Mouse (Mus musculus) adrenal gland, postnatal 4 days (tissue): ENCODE data around the gene Thop1. TPM values are rescaled to one million over a fixed set of nuclear protein-coding genes. Genes with fewer than 3 reads are reported as not detected.
"Not testable (repeated sequence)": the region's sequence is repeated elsewhere in the genome, so short reads cannot be mapped to it uniquely, and the experiment has no call there.

Experiments
- DNase-seq, 2 experiments: peaks; one replicate each; pipeline ENCODE4 v3.0.0; 2021 to 2022; ENCODE audit warnings: low spot score in 2 of 2, mixed read lengths in 2 of 2
- long read RNA-seq, 2 experiments: library from polyadenylated mRNA; stranded (forward); transcript quantifications; one replicate each; pipeline ENCODE4 v2.0.0; 2021
- total RNA-seq, 2 experiments: library from RNA; stranded (reverse); gene quantifications; 2 replicates each; pipeline ENCODE4 v1.2.3; 2021

Thop1 gene
- 10 to 100 TPM; 39.1 to 46.7 TPM for total RNA-seq
- long read RNA-seq, experiment 1, transcript Thop1-201 (13 exons, 2,832 nt) = major isoform, 34 of 43 reads
- long read RNA-seq, experiment 1, partial matches to known transcripts = 8 of 43 reads
- long read RNA-seq, experiment 1, other reads (novel, unspliced or antisense) = 1 of 43 reads
- long read RNA-seq, experiment 2, transcript Thop1-201 (13 exons, 2,832 nt) = major isoform, 101 of 132 reads
- long read RNA-seq, experiment 2, partial matches to known transcripts = 21 of 132 reads
- long read RNA-seq, experiment 2, other reads (novel, unspliced or antisense) = 10 of 132 reads

DNA sequence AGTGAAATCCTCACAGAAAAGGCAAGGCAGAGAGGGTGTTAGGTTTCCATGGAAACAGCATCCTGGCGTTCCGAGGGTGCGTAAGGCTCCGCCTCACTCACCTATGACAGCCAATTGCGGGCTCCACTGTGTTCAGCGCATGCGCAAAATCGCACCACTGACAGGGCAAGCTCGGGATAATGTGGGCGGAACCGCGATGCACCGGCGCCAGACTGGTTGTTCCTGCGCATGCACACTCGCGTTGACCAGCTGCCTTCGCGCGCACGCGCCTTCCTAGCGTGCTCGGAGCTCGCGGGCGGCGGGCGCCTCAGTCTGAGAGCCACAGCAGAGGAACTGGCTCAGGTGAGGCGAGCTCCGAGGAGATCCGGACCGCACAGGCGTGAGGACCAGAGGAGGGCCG, at the start of gene Thop1:
Gene Thop1, plus strand, starts transcription at position 200 of the 400 bp plus-strand sequence.
- peak; percentile 81 to 91 for DNase-seq

GRCm38 (mm10) chr10:81020207-81020606, 49.6 kb upstream of the Thop1 start:
- DNase-seq = no peak

- no peak for DNase-seq
These were observed 48.2 kb upstream of the Thop1 start for GRCm38 (mm10) chr10:81021547-81022110.

GRCm38 (mm10) chr10:81022744-81023143, 47.1 kb upstream of the Thop1 start:
- DNase-seq = no peak

DNA sequence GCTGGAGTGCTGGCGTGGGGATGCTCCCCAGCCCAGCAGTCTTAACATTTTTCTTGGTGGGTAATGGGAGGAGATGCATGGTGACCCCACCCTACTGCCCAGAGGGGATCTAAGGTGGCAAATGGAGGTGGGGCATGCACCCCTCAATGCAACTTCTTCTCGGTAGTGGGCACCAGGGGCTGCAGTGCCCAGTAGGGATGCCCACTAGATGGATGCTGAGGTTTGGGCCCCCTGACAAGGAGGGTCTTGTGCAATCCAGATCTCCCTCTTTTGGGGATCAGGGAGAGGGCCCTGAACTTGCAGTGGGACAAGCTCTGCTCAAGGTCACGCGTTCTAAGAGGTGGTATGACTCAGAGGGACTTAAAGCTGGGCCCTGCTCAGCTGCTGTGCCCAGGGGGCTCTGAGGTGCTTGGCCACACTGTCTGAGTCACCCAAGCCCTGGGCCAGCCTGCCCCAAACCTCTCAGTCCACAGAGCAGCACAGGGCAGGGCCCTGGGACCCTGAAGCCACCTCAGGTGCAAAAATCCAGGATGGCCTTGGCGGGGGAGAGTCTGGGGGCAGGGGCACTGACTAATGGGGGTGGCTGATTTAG, 45.4 kb upstream of the Thop1 start:
- DNase-seq = no peak

DNA sequence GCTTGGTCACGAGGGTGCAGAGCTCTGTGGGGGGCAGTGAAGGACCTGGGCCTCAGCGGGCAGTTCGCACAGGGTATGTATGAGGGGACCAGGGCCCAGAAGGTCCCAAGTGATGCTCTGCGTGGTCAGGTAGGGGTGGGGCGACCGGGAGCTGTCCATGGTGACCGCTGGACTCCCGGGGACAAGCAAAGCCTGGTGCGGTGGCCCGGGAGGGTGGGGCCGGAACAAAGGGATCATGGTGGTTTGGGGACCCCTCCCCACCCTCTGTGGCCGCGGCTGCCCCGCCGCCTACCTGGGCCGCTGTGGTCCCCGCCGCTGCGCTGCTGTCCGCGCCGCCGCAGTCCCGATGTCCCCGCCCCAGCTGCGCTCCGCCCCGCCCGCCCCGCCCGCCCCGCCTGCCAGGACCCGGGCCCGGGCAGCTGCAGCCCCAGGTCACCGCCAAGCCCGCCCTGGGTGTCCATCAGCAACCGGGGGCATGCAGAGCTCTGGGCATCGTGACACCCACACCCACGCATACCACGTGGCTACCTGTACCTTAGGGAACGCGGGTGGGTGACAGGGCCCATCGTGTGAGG, 44.7 kb upstream of the Thop1 start:
- no peak for DNase-seq

- DNase-seq = no peak
These were observed 44.1 kb upstream of the Thop1 start, which contains the start of gene Diras1 for GRCm38 (mm10) chr10:81025639-81026275. Diras1 (minus strand) TSS chr10:81025662.

GRCm38 (mm10) chr10:81026857-81027256, 43.0 kb upstream of the Thop1 start:
- DNase-seq = no peak

DNA sequence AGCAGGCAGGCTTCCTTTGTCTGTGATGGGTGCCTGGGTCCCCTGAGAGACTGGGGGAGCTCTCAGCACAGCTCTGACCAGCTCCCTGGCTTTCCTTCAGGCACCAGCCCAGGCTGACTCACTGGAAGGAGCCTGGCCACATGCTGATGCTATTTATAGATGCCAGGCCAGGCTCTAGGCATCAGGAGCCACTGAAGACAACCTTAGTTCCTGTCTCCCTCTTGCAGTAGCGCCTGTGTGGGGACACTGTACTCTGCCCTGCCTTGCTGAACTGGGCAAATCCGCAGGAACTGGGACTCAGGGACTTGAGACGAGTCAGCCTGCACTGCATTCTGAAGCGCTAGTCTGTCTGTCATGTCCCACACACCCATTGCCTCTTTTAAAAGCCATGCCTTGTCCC, 42.5 kb upstream of the Thop1 start:
- DNase-seq = no peak

DNA sequence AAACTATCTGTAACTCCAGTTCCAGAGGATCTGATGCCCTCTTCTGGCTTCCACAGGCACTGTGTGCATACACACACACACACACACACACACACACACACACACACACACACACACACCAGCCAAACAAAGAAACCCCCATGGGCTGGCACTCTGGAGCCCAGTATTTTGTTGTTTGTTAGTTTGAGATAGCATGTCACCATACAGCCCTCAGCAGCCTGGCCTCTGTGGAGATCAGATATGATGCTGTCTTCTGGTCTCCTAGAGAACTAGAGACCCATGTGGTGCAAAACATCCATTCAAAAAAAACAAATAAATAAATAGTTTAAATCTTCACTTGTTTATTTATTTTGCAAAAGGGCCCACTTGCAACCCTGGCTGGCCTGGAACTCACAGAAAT, 41.6 kb upstream of the Thop1 start:
- no peak for DNase-seq

DNA sequence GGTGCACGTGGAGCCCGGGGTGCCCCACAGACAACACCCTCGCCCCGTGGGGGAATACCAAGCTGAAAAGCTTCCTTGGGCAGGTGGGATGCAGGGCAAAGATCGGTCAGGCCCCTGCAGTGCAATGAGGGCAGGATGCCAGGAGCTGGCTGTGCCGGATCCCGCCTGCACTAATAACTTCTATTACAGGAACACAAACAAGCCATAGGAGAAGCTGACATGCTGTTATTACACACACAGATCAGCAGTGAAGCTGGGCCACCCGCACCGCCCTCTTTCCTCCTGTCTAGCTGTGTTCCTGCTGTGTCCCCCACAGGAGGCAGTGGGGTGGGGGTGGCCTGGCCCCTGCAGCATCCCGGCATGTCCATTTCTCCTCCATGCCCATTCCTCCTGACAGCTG, 40.8 kb upstream of the Thop1 start:
- DNase-seq = no peak

- no peak for DNase-seq
These were observed 36.2 kb upstream of the Thop1 start for GRCm38 (mm10) chr10:81033586-81033985.

DNA sequence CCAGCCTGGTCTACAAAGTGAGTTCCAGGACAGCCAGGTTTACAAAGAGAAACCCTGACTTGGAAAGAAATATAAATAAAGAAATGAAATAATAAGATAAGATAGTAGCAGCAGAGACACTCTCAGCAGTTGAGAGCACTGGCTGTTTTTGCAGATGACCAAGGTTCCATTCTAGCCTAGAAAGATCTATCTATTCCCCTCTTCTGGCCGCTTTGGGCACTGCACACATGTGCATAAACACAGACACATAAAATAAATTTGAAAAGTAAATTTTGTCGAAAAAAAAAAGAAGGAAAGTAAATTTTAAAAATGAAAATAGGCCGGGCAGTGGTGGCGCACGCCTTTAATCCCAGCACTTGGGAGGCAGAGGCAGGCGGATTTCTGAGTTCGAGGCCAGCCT, 33.6 kb upstream of the Thop1 start:
- DNase-seq = no peak

DNA sequence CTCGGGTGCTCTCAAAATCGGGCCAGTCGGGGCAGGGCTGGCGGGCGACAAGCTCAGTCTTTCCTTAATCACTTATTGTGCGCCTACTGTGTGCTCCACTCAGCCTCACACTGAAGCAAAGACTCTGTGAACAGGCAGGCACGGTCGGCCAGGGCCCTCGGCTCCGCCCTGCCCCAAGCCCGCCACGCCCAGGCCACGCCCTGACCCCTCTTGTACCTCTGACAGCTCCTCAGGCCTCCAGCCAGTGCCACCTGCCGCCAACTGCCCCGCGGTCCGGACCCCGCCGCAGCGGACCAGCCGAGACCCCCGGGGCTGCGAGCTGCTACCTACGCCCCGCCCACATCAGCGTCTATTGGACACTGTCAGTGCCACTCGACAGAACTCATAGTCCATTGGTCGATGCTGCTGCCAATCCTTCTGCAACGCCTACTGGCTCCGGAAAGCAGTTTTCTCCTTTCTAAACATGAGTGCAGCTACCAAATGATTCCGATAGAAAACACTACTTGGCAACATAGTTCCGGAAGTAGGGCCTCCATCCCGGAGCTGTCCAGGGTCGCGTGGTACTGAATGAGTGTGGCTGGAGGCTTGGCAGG, 32.8 kb upstream of the Thop1 start, which contains the start of gene Slc39a3:
Gene Slc39a3, minus strand, starts transcription at position 439 of the 593 bp plus-strand sequence.
- peak; percentile 96 to 98 for DNase-seq

DNA sequence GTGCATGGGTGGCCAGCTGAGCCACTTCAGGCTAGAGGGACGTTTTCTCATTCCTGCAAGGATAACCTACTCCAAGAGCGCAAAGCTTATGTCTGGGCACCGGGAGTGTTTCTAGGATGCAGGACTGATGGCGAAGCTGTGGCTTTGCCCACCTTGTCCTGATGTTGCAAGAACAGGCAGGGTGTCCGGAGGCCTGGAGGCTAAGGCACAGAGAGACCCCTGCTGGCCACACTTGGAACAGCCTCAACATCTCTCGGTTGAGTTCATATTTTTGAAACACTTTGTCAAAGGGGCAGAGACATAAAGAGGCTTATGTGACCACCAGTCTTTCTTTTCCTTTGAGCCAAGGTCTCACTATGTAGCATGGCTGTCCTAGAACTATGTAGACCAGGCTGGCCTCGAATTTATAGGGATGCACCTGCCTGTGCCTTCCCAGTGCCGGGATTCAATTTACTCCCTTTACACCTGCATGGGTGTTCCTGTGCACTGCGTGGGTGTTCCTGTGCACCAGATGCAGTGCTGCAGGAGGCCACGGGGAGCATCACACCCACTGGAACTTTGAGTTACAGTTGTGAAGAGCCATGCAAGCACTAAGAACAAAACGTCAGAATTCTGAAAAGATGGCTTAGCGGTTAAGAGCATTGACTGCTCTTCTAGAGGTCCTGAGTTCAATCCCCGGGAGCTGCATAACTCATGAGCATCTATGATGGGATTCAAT, 28.2 kb upstream of the Thop1 start:
- DNase-seq = peak in 1 of 2 experiments; percentile 51

DNA sequence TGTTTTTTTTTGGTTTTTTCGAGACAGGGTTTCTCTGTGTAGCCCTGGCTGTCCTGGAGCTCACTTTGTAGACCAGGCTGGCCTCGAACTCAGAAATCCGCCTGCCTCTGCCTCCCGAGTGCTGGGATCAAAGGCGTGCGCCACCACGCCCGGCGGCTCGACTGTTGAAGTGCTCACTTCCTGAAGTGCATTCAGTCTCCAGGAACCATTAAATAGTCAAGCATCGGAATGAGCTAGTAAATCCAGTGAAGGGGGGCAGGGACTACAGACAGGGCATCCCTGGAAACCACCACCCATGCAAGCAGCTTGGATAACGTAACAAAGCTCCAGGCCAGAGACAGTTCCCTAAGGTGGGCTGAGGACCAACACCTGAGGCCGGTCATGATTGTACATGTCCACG, 24.6 kb upstream of the Thop1 start:
- not testable (repeated sequence) for DNase-seq

GRCm38 (mm10) chr10:81050645-81051044, 19.2 kb upstream of the Thop1 start:
- DNase-seq = no peak

- no peak for DNase-seq
These were observed 18.7 kb upstream of the Thop1 start for GRCm38 (mm10) chr10:81051133-81051532.

DNA sequence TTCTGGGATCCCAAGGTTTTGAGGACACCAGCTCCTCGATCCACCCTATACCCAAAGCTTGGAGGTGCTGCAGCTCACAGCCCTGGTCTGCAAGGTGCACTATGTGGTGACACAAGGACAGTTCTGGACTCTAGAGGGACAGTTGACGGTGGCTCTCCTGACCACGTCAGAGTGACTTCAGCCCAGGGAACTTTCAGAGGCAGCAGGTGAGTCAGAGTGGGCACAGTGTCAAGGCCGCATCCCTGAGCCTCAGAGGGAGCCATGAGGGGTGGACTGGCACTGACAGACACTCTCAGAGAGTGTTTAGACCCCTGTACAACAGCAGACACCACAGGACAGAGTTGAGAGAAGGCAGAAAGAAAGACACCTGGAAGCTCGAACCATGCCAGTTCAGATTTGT, 17.3 kb upstream of the Thop1 start:
- DNase-seq = no peak

GRCm38 (mm10) chr10:81055169-81055568, 14.7 kb upstream of the Thop1 start:
- no peak for DNase-seq
